9 mouse cellular contexts compared by ENCODE assay signal in genomic region chr10:34328310-34328709, GRCm38 (mm10). TPM values are rescaled to one million over a fixed set of nuclear protein-coding genes. Genes with fewer than 3 reads are reported as not detected.
DNase-seq lines count a peak whose midpoint lies in the region; ATAC-seq and TF ChIP-seq lines count a peak whose summit lies in the region.
"Had no signal": no experiment of that assay in that cellular context is flagged by ENCODE, and none has a peak within 500 bp of the region (broad histone marks: within the 10 kb centered on the region; RNA-seq: fewer than 3 reads in every experiment).

No protein-coding gene starts in this region.

- no peak; the same call in 1 of the 2 replicates for TF ChIP-seq RAD21 in MEL (IDR thresholded peaks at IDR 0.05; ENCODE audit: low read depth, low read length)

- H3K27ac ChIP-seq in MEL (ENCODE audit: control insufficient read depth, low read depth, low read length), result no peak overlapping the region
- no peak overlapping the region for H3K27ac ChIP-seq in heart, embryonic 11.5 days (ENCODE audit: low read depth, low read length)
- H3K27ac ChIP-seq in kidney, embryonic 14.5 days (ENCODE audit: low read depth, low read length), result no peak overlapping the region
- H3K27ac ChIP-seq in liver, postnatal 0 days (ENCODE audit: low read depth), result no peak overlapping the region

- no peaks in the 10 kb centered on the region for H3K36me3 ChIP-seq in MEL (ENCODE audit: control insufficient read depth in 1 of 2, insufficient read depth in 2 of 2, low read length in 2 of 2)
- no peaks in the 10 kb centered on the region for H3K36me3 ChIP-seq in heart, embryonic 11.5 days (ENCODE audit: control insufficient read depth, insufficient read depth, low read length)
- no peaks in the 10 kb centered on the region for H3K36me3 ChIP-seq in kidney, embryonic 14.5 days (ENCODE audit: control insufficient read depth, insufficient read depth, low read length)
- no peaks in the 10 kb centered on the region for H3K36me3 ChIP-seq in liver, postnatal 0 days (replicated peaks; ENCODE audit: insufficient read depth, low read length)

- TF ChIP-seq CTCF in MEL (IDR thresholded peaks at IDR 0.05 in 2 of 3, conservative IDR thresholded peaks at IDR 0.05 in 1 of 3; ENCODE audit: control insufficient read depth in 1 of 3, insufficient read depth in 1 of 3, low read depth in 2 of 3, low read length in 3 of 3, poor library complexity in 1 of 3, severe bottlenecking in 1 of 3), result peak in 2 of 3 experiments; percentile 24 to 31; a peak in 3 of 6 replicates
- TF ChIP-seq CTCF in liver, postnatal 0 days (IDR thresholded peaks at IDR 0.05; ENCODE audit: low read depth), result peak; percentile 62

- peak; percentile 75 for DNase-seq in 3T3-L1 (ENCODE audit: low read depth, low spot score)
- DNase-seq in MEL (ENCODE audit: low read depth, low spot score), result peak; percentile 20
- DNase-seq in cerebellum, postnatal 10 days, result peak; percentile 72
- peak; percentile 19 for DNase-seq in liver, postnatal 0 days
- peak; percentile 40 for DNase-seq in retina, adult 2 months (ENCODE audit: low read depth, low spot score)
- DNase-seq in thymus, adult 18-20 months, result no peak

- H3K79me2 ChIP-seq in MEL (ENCODE audit: control insufficient read depth, insufficient read depth, low read length, poor library complexity), result no peaks in the 10 kb centered on the region

- H3K4me2 ChIP-seq in heart, embryonic 11.5 days, result peak overlapping the region; percentile 27
- no peak overlapping the region for H3K4me2 ChIP-seq in kidney, embryonic 14.5 days (replicated peaks; ENCODE audit: low read depth, low read length)
- H3K4me2 ChIP-seq in liver, postnatal 0 days (ENCODE audit: low read depth, low read length), result no peak overlapping the region

- no peak for TF ChIP-seq EP300 in MEL (IDR thresholded peaks at IDR 0.05; ENCODE audit: low read depth in 1 of 2, low read length in 2 of 2)
- no peak for TF ChIP-seq EP300 in liver, postnatal 0 days (IDR thresholded peaks at IDR 0.05; ENCODE audit: low read depth)

- no peak overlapping the region for H3K4me3 ChIP-seq in MEL (ENCODE audit: control insufficient read depth in 1 of 2, insufficient read depth in 1 of 2, low read depth in 2 of 2, low read length in 2 of 2)
- H3K4me3 ChIP-seq in heart, embryonic 11.5 days (ENCODE audit: low read depth, low read length), result no peak overlapping the region
- H3K4me3 ChIP-seq in kidney, embryonic 14.5 days (ENCODE audit: low read length), result no peak overlapping the region
- H3K4me3 ChIP-seq in liver, postnatal 0 days (ENCODE audit: low read depth, low read length), result no peak overlapping the region
- H3K4me3 ChIP-seq: erythroblast, embryonic 14.5 days had no signal

- WGBS in heart, embryonic 11.5 days (ENCODE audit: insufficient replicate concordance), result 2% methylated on average over 2 of the region's 2 CpGs
- WGBS in kidney, embryonic 14.5 days, result 2% methylated on average over 2 of the region's 2 CpGs
- 9% methylated on average over 2 of the region's 2 CpGs for WGBS in liver, postnatal 0 days (ENCODE audit: insufficient replicate concordance)

- no peaks in the 10 kb centered on the region for H3K27me3 ChIP-seq in MEL (ENCODE audit: control insufficient read depth in 1 of 2, insufficient read depth in 2 of 2, low read length in 2 of 2)
- no peaks in the 10 kb centered on the region for H3K27me3 ChIP-seq in heart, embryonic 11.5 days (ENCODE audit: control insufficient read depth, insufficient read depth, low read length)
- H3K27me3 ChIP-seq in kidney, embryonic 14.5 days (ENCODE audit: control insufficient read depth, insufficient read depth, low read length), result no peaks in the 10 kb centered on the region
- H3K27me3 ChIP-seq in liver, postnatal 0 days (ENCODE audit: insufficient read depth, low read length), result no peaks in the 10 kb centered on the region

- H3K4me1 ChIP-seq in MEL (ENCODE audit: control insufficient read depth in 1 of 2, insufficient read depth in 2 of 2, low read length in 2 of 2), result no peaks in the 10 kb centered on the region
- no peaks in the 10 kb centered on the region; the same call in 1 of the 2 replicates for H3K4me1 ChIP-seq in heart, embryonic 11.5 days (ENCODE audit: control insufficient read depth, insufficient read depth, low read length)
- no peaks in the 10 kb centered on the region for H3K4me1 ChIP-seq in kidney, embryonic 14.5 days (ENCODE audit: control insufficient read depth, insufficient read depth, low read length)
- no peaks in the 10 kb centered on the region for H3K4me1 ChIP-seq in liver, postnatal 0 days (ENCODE audit: insufficient read depth)

- H3K9me3 ChIP-seq in MEL (replicated peaks; ENCODE audit: insufficient read depth, low read length), result no peaks in the 10 kb centered on the region
- no peaks in the 10 kb centered on the region for H3K9me3 ChIP-seq in heart, embryonic 11.5 days (replicated peaks; ENCODE audit: control insufficient read depth, low read length)
- H3K9me3 ChIP-seq in kidney, embryonic 14.5 days (ENCODE audit: control insufficient read depth, low read length), result no peaks in the 10 kb centered on the region
- H3K9me3 ChIP-seq in liver, postnatal 0 days (ENCODE audit: low read length), result no peaks in the 10 kb centered on the region

- no peak for ATAC-seq in heart, embryonic 11.5 days (replicated peaks; ENCODE audit: insufficient number of reproducible peaks, low FRiP score, low TSS enrichment)
- ATAC-seq in kidney, embryonic 14.5 days (ENCODE audit: low FRiP score, low TSS enrichment), result peak; percentile 72; the same call in 1 of the 2 replicates
- ATAC-seq in liver, postnatal 0 days, result 0 out of 2 replicates have a peak, but pooled peaks have one; percentile 15

- no peak for TF ChIP-seq POLR2A in MEL (IDR thresholded peaks at IDR 0.05; ENCODE audit: control insufficient read depth in 1 of 2, insufficient read depth in 1 of 2, low read depth in 1 of 2, low read length in 2 of 2, poor library complexity in 1 of 2)

- no peak overlapping the region for H3K9ac ChIP-seq in MEL (ENCODE audit: control insufficient read depth, low read depth, low read length, poor library complexity, severe bottlenecking)
- no peak overlapping the region for H3K9ac ChIP-seq in heart, embryonic 11.5 days (ENCODE audit: low read depth, low read length)
- no peak overlapping the region for H3K9ac ChIP-seq in kidney, embryonic 14.5 days (ENCODE audit: low read depth, low read length)
- no peak overlapping the region for H3K9ac ChIP-seq in liver, postnatal 0 days (replicated peaks)

TF ChIP-seq in MEL, 35 proteins besides CTCF, POLR2A, EP300 and RAD21:
- no peak for TF ChIP-seq USF2 (IDR thresholded peaks at IDR 0.05; ENCODE audit: borderline replicate concordance in 1 of 2, insufficient read depth in 1 of 2, low read depth in 1 of 2, low read length in 2 of 2)
- no peak for TF ChIP-seq TCF12 (IDR thresholded peaks at IDR 0.05; ENCODE audit: low read depth, low read length)
- TF ChIP-seq SMC3 (IDR thresholded peaks at IDR 0.05; ENCODE audit: low read depth, low read length), result peak; percentile 23

RNA-seq across cellular contexts. Expression of gene Tspyl4, which starts 31.1 kb away (rescaled TPM):
- 0.04 and 0.07 TPM in 2 replicates for total RNA-seq in MEL (2012; rRNA removed)
- under 1 TPM in 1 of 2 experiments, not detected in 1; 0.08 TPM for polyA plus RNA-seq in MEL (2012; ENCODE audit: insufficient read depth in 1 of 2, insufficient read length in 2 of 2, low read depth in 1 of 2, low replicate concordance in 2 of 2, missing spikeins in 1 of 2)
- 6.3 and 9.5 TPM in 2 replicates for polyA plus RNA-seq in heart, embryonic 11.5 days (2014; fragmentation: Nextera tagmentation; extraction: Ambion mirVana)
- polyA plus RNA-seq in kidney, embryonic 14.5 days (2014; fragmentation: Nextera tagmentation; extraction: Ambion mirVana), result 4.7 and 7.3 TPM in 2 replicates
- 0.46 and 0.51 TPM in 2 replicates for polyA plus RNA-seq in liver, postnatal 0 days (2015; fragmentation: Nextera tagmentation; extraction: Ambion mirVana)
- polyA plus RNA-seq: erythroblast, embryonic 14.5 days had no signal

RNA-seq across cellular contexts. Expression of gene Tspyl1, which starts 46.3 kb away (rescaled TPM):
- 10.4 and 10.8 TPM in 2 replicates for total RNA-seq in MEL (2012; rRNA removed)
- 10 to 100 TPM in 1 of 2 experiments, not detected in 1; 16.3 TPM for polyA plus RNA-seq in MEL (2012; ENCODE audit: insufficient read depth in 1 of 2, insufficient read length in 2 of 2, low read depth in 1 of 2, low replicate concordance in 2 of 2, missing spikeins in 1 of 2)
- 52.7 and 57.3 TPM in 2 replicates for polyA plus RNA-seq in heart, embryonic 11.5 days (2014; fragmentation: Nextera tagmentation; extraction: Ambion mirVana)
- 31.3 and 42.8 TPM in 2 replicates for polyA plus RNA-seq in kidney, embryonic 14.5 days (2014; fragmentation: Nextera tagmentation; extraction: Ambion mirVana)
- polyA plus RNA-seq in liver, postnatal 0 days (2015; fragmentation: Nextera tagmentation; extraction: Ambion mirVana), result 20.7 and 21.0 TPM in 2 replicates

Comparison
In these comparisons a context has a peak if more than half of its experiments do, and no peak if none do; other contexts are left out.
1. DNase-seq: peak in 3T3-L1 (single experiment), MEL (single experiment), cerebellum, postnatal 10 days (2 of 2), liver, postnatal 0 days (single experiment) and retina, adult 2 months (single experiment); none in thymus, adult 18-20 months (0 of 2).